Mouse (Mus musculus): ENCODE data around the gene Styx. TPM values are rescaled to one million over a fixed set of nuclear protein-coding genes. Genes with fewer than 3 reads are reported as not detected.
"Not testable (repeated sequence)": the region's sequence is repeated elsewhere in the genome, so short reads cannot be mapped to it uniquely, and the experiment has no call there.

Styx gene
- total RNA-seq, 2 experiments from 2014 or later: 14.1 to 23.7 TPM

DNA sequence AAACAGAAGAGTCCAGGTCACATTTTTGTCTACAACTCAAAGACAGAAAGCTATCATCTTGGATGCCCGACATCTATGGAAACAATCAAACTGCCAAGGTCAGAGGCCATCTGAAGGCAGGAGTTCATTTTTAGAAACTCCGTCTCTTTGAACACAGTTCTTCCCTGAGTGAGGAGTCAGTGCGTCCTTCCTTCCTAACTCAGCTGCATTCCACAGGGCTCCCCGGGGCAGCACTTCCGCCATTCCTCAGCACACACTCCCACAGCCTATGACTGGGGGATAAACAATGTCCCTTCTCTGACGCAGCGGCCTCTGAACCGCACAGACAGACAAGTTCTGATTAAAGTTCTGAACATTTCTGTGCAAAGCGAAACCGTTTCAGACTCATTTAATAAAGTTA, 112.7 kb downstream of the Styx start:
- no peak for ATAC-seq (ENCODE audit: poor library complexity, severe bottlenecking)

DNA sequence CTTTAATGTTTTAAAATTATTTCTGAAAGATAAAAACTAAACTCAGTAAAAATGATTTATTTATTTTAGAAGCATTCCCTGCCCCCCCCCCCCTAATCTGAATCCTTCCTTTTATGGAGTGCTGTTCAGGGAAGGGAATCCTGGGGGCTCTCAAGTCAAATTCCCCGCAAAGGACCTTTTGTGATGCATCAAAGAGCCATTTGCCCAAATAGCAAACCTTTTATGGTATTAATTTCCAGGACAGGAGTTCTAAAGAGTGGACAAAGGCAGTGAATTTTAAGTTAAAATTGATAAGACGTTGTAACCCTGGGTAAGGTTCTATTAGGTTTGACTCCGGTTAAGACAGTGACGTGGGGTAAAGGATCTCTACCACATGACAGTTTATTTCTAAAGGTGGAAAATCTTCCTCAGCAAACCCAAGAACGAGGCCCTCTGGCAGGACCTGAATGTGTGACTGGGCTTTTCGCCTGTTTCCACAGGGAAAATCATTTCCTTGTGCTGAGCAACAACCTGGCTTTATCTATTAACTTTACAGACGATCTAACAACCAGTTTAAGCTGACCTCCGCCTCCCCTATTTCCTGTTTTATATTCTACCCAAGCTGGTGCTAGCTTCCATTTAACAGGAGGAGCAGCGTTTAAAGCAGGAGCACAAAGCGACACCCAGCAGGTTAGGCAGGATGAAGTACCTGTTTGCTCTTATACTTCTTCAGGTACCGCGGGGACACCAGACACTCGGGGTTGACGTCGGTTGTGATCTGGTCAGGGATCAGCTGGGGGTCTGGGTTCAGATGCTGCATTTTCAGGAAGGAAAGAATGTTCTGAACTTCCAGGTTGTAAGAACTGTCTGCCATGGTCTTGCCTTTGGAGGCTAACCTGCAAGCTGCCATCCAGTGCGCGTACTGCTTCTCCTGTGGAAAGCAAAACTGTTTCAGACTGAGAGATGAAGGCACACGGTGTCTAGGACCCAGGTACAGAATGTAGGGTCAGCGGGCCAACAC, 113.4 kb downstream of the Styx start:
- ATAC-seq (ENCODE audit: poor library complexity, severe bottlenecking): no peak

DNA sequence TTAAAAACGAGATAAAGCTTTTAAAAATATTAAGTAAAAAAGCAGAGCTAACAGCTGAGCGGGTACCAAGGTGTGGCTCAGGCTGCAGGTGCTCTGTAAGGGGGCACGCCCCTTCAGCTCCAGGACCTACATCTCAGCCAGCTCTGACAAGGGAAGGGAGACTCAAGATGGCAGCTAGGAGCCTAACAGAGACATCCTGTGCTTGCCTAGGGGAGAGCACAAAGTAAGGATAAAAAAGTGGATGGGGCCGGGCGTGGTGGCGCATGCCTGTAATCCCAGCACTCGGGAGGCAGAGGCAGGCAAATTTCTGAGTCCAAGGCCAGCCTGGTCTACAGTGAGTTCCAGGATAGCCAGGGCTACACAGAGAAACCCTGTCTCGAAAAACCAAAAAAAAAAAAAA, 115.5 kb downstream of the Styx start:
- not testable (repeated sequence) for ATAC-seq (ENCODE audit: poor library complexity, severe bottlenecking)

DNA sequence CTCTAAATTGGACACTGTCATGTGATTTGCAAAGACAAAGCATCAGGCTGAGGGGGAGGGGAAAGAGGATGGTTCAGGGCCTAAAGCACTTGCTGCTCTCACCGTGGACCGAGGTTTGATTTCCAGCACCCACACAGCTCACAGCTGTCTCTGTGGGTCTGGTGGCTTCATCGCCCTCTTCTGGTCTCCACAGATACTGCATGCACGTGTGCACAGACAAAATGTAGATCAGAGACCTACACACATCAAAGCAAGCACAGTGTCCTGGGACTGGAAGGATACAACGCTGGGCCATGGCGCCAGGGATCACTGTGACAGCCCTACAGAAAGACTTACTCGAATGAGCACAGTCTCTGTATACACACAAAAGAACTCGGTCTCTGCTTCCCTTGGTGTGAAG, 118.6 kb downstream of the Styx start:
- no peak for ATAC-seq (ENCODE audit: poor library complexity, severe bottlenecking)

Other genes starting within 250 kb of the Styx start
- gene Gpr137c, start 131.4 kb upstream of the Styx start, total RNA-seq (2015): 3.1 and 3.9 TPM in 2 replicates
- 2.1 and 3.4 TPM in 2 replicates for gene Gpr137c, start 131.4 kb upstream of the Styx start, total RNA-seq (2017)
- 25.5 and 28.0 TPM in 2 replicates for gene Txndc16, start 130.8 kb upstream of the Styx start, total RNA-seq (2015)
- gene Txndc16, start 130.8 kb upstream of the Styx start, total RNA-seq (2017): 47.1 and 48.1 TPM in 2 replicates
- 72.1 and 75.6 TPM in 2 replicates for gene Ero1l, start 32.3 kb upstream of the Styx start, total RNA-seq (2015)
- gene Ero1l, start 32.3 kb upstream of the Styx start, total RNA-seq (2017): 43.2 and 80.7 TPM in 2 replicates
- gene Psmc6, start 21.3 kb upstream of the Styx start, total RNA-seq (2015): 120 and 126 TPM in 2 replicates
- 140 and 144 TPM in 2 replicates for gene Psmc6, start 21.3 kb upstream of the Styx start, total RNA-seq (2017)
- gene Gnpnat1, start 53.8 kb downstream of the Styx start, total RNA-seq (2015): 15.5 and 18.5 TPM in 2 replicates
- gene Gnpnat1, start 53.8 kb downstream of the Styx start, total RNA-seq (2017): 12.1 and 13.9 TPM in 2 replicates
- gene Fermt2, start 179.0 kb downstream of the Styx start, total RNA-seq (2015): not detected in 2 replicates
- not detected in 2 replicates for gene Fermt2, start 179.0 kb downstream of the Styx start, total RNA-seq (2017)

Data from megakaryocyte, adult 5-6 weeks (primary cell).